Mouse (Mus musculus): ENCODE data around the gene Lgals1. TPM values are rescaled to one million over a fixed set of nuclear protein-coding genes. Genes with fewer than 3 reads are reported as not detected.

The Lgals1 gene
- polyA plus RNA-seq, 1 experiment from 2014 or later, result 2,052 TPM

GRCm38 (mm10) chr15:78895741-78896140 lies 30.8 kb upstream of the Lgals1 start:
- in situ Hi-C loops (cut with MboI; ENCODE audit: low pct_unique_long_range_greater_than_20kb), result no loop called here
- no peaks in the 10 kb centered on the region for H3K27me3 ChIP-seq
- POLR2A ChIA-PET, result no interaction called here
- DNase-seq (ENCODE audit: low read depth, low spot score), result no peak
- no peak for ATAC-seq
- CTCF ChIA-PET, result no interaction called here
- TF ChIP-seq CTCF (IDR thresholded peaks at IDR 0.05), result no peak

DNA sequence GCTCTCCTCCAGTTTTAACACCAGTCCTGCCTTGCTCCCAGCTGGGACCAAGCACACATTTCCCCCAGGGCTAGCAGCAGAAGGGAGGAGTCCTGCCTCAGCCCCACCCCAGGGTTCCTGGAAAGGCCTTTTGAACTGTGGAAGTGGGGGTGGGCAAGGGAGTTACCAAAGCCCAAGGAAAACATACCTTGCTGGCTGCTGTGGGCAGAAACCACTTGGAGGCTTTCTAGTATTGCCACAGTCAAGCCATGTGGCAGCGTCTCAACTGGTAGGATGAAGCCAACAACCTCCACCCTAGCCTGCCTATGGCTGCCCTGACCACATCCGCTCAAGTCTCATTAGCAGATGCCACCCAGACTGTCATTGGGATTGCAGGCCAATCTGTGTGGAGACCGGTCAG lies 30.4 kb upstream of the Lgals1 start:
- DNase-seq (ENCODE audit: low read depth, low spot score) (no peak), ATAC-seq (no peak)
- ChIA-PET POLR2A (no interaction called here), CTCF (no interaction called here)
- no peak for TF ChIP-seq CTCF (IDR thresholded peaks at IDR 0.05)
- in situ Hi-C loops (cut with MboI; ENCODE audit: low pct_unique_long_range_greater_than_20kb), result no loop called here
- no peaks in the 10 kb centered on the region for H3K27me3 ChIP-seq

DNA sequence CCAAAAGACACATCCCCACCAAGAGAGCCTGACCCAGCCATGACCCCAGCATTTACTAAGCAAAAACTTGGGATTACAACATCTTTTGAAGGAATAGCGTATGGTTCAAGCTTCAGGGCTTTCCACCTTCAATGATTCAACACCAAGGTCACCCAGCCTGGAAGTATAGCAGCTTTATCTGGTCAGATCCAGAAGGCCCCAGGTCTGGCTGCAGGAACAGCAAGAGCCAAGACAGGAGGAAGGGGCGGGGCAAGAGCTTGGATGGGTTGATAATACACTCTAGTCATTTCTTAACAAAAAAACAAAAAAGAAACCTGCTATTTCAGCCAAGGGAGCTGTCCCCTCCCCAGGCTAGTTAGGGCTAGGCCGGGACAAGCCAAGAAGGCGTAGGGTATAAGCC lies 29.0 kb upstream of the Lgals1 start:
- TF ChIP-seq CTCF (IDR thresholded peaks at IDR 0.05), result no peak
- ChIA-PET CTCF (no interaction called here), POLR2A (no interaction called here)
- ATAC-seq, result no peak
- no peaks in the 10 kb centered on the region for H3K27me3 ChIP-seq
- no peak for DNase-seq (ENCODE audit: low read depth, low spot score)
- in situ Hi-C loops (cut with MboI; ENCODE audit: low pct_unique_long_range_greater_than_20kb), result no loop called here

- no peak for ATAC-seq
These were observed 28.0 kb upstream of the Lgals1 start for GRCm38 (mm10) chr15:78898507-78899001.

DNA sequence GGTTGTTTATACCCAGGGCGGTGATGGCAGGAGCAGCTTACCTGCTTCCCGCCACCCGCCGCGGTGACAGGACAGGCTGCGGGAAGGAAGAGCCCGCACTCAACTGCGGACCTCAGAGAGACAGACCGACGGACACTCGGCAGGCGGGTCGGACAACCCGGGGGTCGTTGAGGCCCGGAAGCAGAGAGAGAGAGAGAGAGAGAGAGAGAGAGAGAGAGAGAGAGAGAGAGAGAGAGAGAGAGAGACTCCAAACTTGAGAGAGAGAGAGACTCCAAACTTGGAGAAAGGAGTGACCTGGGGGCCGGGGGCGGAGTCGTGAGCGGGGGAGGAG lies 27.2 kb upstream of the Lgals1 start, which contains the start of gene Gm49510:
Gm49510 (plus strand) TSS at position 259 of the 331 bp plus-strand sequence.
- no peak for DNase-seq (ENCODE audit: low read depth, low spot score)
- no peak for TF ChIP-seq CTCF (IDR thresholded peaks at IDR 0.05)
- CTCF ChIA-PET, result interaction anchor here (0.6 kb wide), 1 partner anchor 13 kb away, joined by 3 read pairs; no protein-coding TSS in a partner anchor
- H3K27me3 ChIP-seq, result no peaks in the 10 kb centered on the region
- POLR2A ChIA-PET, result interaction anchor here (0.5 to 1.0 kb wide), 5 partner anchors 10 to 232 kb away, joined by 3 to 4 read pairs (median 3); no protein-coding TSS in a partner anchor
- in situ Hi-C loops (cut with MboI; ENCODE audit: low pct_unique_long_range_greater_than_20kb), result no loop called here
- ATAC-seq, result no peak

More at GRCm38 (mm10) chr15:78898507-78899001, 28.0 kb upstream of the Lgals1 start:
- in situ Hi-C loops (cut with MboI; ENCODE audit: low pct_unique_long_range_greater_than_20kb), result no loop called here
- POLR2A ChIA-PET, result interaction anchor here (0.6 to 1.0 kb wide), 2 partner anchors 9 to 231 kb away, joined by 3 to 4 read pairs; no protein-coding TSS in a partner anchor
- no peaks in the 10 kb centered on the region for H3K27me3 ChIP-seq
- no peak for DNase-seq (ENCODE audit: low read depth, low spot score)
- CTCF ChIA-PET, result no interaction called here
- no peak for TF ChIP-seq CTCF (IDR thresholded peaks at IDR 0.05)

- ATAC-seq (peak; percentile 14), DNase-seq (ENCODE audit: low read depth, low spot score) (no peak)
- POLR2A ChIA-PET, result interaction anchor here (0.5 to 1.0 kb wide), 3 partner anchors 13 to 68 kb away, joined by 3 to 4 read pairs (median 3); no protein-coding TSS in a partner anchor
- no peak for TF ChIP-seq CTCF (IDR thresholded peaks at IDR 0.05)
- in situ Hi-C loops (cut with MboI; ENCODE audit: low pct_unique_long_range_greater_than_20kb), result no loop called here
- H3K27me3 ChIP-seq, result no peaks in the 10 kb centered on the region
- CTCF ChIA-PET, result interaction anchor here (0.6 to 1.1 kb wide), 3 partner anchors 10 to 16 kb away, joined by 3 to 4 read pairs (median 4); no protein-coding TSS in a partner anchor
These were observed 26.6 kb upstream of the Lgals1 start, which contains the start of gene Sh3bp1 for GRCm38 (mm10) chr15:78899740-78900584. TSS of gene Sh3bp1 (plus strand) at chr15:78899768.

DNA sequence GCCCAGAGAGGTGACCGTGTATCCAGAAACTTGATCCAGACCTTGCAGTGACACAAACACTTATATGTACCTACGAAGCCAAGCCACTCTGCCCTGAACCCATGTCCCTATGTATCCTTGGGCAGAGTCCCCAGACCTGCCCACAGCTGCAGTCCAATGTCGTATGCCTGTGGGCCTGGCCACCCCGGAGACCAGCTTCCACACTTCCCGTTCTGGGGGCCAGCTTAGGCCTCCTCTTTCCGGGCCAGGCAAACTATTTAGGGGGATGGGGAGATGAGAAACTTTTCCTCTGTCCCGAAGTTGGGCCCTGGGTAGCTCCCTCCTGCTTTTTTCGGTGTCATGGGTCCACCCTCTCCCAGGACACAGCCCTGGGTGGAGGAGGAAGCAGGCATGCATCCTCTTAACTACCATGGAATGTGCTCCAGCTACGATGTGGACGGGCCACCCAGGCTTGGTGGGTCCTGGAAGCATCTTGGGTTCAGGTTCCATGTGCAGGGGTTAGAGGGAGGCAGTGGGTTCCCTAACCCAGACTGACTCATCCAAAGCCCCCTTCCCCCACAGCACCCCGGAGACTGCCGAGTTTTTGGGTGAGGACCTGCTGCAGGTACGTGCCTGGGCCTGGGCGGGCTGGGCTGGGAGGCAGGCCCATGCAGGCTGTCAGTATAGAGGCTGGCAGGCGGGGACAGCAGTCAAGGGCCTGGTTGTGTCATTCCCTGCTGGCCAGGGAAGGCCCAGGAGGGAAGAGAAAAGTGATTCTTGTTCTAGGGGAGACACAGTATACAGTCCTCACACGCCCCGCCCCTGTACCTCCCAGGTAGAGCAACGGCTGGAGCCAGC lies 25.7 kb upstream of the Lgals1 start:
- ATAC-seq (no peak), DNase-seq (ENCODE audit: low read depth, low spot score) (no peak)
- POLR2A ChIA-PET, result interaction anchor here (1.0 kb wide), 1 partner anchor 14 kb away, joined by 3 read pairs; no protein-coding TSS in a partner anchor
- H3K27me3 ChIP-seq, result no peaks in the 10 kb centered on the region
- in situ Hi-C loops (cut with MboI; ENCODE audit: low pct_unique_long_range_greater_than_20kb), result no loop called here
- CTCF ChIA-PET, result interaction anchor here (0.9 to 1.1 kb wide), 2 partner anchors 10 to 15 kb away, joined by 4 read pairs; no protein-coding TSS in a partner anchor
- TF ChIP-seq CTCF (IDR thresholded peaks at IDR 0.05), result no peak

DNA sequence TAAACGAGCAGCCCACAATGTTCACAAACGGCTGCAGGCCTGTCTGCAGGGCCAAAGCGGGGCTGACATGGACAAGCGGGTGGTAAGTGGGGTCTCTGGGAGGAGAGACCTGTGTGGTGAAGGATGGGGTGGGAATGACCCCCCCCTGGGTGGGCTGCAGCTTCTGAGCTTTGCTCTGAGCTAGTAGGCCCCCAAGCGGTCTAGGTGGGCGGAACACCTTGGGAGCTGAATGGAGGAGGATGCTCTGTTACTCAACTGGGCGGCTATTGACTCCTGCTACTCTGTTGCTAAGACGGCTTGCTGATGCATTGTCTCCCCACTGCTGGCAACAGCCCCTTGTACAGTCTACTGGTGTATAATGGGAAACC lies 25.1 kb upstream of the Lgals1 start:
- no peak for TF ChIP-seq CTCF (IDR thresholded peaks at IDR 0.05)
- in situ Hi-C loops (cut with MboI; ENCODE audit: low pct_unique_long_range_greater_than_20kb), result no loop called here
- no peaks in the 10 kb centered on the region for H3K27me3 ChIP-seq
- ATAC-seq, result no peak
- ChIA-PET CTCF (interaction anchor here (1.1 kb wide), 1 partner anchor 9 kb away, joined by 4 read pairs; no protein-coding TSS in a partner anchor), POLR2A (no interaction called here)
- DNase-seq (ENCODE audit: low read depth, low spot score), result no peak

GRCm38 (mm10) chr15:78903243-78903642 lies 23.3 kb upstream of the Lgals1 start:
- ATAC-seq (peak; percentile 10), DNase-seq (ENCODE audit: low read depth, low spot score) (no peak)
- no peak for TF ChIP-seq CTCF (IDR thresholded peaks at IDR 0.05)
- POLR2A ChIA-PET, result interaction anchor here (1.1 kb wide), 1 partner anchor 9 kb away, joined by 3 read pairs; no protein-coding TSS in a partner anchor
- H3K27me3 ChIP-seq, result no peaks in the 10 kb centered on the region
- in situ Hi-C loops (cut with MboI; ENCODE audit: low pct_unique_long_range_greater_than_20kb), result no loop called here
- CTCF ChIA-PET, result interaction anchor here (0.6 to 2.7 kb wide), 10 partner anchors 11 to 80 kb away, joined by 3 to 35 read pairs (median 3); partner anchors contain the start of gene Pdxp

DNA sequence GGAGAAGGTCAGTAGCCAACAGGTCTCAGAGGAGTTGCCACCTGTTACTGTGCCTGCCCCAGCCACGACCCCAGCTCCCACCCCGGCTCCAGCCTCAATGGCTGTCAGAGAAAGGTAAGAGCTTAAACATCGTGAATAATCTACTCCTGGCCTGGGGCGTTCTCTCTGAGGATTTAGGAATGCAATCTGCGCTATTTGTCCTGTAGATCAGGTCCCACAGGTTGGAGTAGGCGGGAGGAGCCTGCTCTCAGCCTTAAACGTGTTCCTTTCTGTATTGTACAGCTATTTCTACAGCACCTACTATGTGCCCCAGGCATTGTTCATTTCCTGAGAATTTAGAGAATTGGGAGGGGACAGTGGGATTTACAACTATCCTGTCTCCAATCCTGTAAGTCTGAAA lies 18.1 kb upstream of the Lgals1 start:
- ATAC-seq, result no peak
- ChIA-PET POLR2A (no interaction called here), CTCF (no interaction called here)
- no peaks in the 10 kb centered on the region for H3K27me3 ChIP-seq
- in situ Hi-C loops (cut with MboI; ENCODE audit: low pct_unique_long_range_greater_than_20kb), result no loop called here
- DNase-seq (ENCODE audit: low read depth, low spot score), result no peak
- no peak for TF ChIP-seq CTCF (IDR thresholded peaks at IDR 0.05)
